Mouse (Mus musculus): ENCODE data around the gene Gm49450. TPM values are rescaled to one million over a fixed set of nuclear protein-coding genes. Genes with fewer than 3 reads are reported as not detected.

Gm49450 gene
- polyA plus RNA-seq, 1 experiment from 2014 or later = not detected

GRCm38 (mm10) chr15:98985982-98986715 lies 32.8 kb upstream of the Gm49450 start:
- WGBS = 38% methylated on average over 12 of the region's 12 CpGs
- no peaks in the 10 kb centered on the region for H3K27me3 ChIP-seq (ENCODE audit: control insufficient read depth, insufficient read depth, low read length)
- H3K4me1 ChIP-seq (ENCODE audit: control insufficient read depth, insufficient read depth, low read length) = peaks cover 27% of the 10 kb centered on the region
- H3K36me3 ChIP-seq (ENCODE audit: control insufficient read depth, insufficient read depth, low read length) = no peaks in the 10 kb centered on the region
- H3K9me3 ChIP-seq (replicated peaks; ENCODE audit: control insufficient read depth, low read length) = no peaks in the 10 kb centered on the region
- H3K9ac ChIP-seq (ENCODE audit: low read length) = peak overlapping the region; percentile 86
- H3K4me2 ChIP-seq (ENCODE audit: low read depth, low read length) = peak overlapping the region; percentile 63
- peak overlapping the region; percentile 94 for H3K27ac ChIP-seq (ENCODE audit: low read length)
- peak overlapping the region; percentile 61 for H3K4me3 ChIP-seq (replicated peaks; ENCODE audit: low read length)
- ATAC-seq (ENCODE audit: insufficient read depth, low FRiP score) = no peak

GRCm38 (mm10) chr15:98985240-98985981 lies 32.1 kb upstream of the Gm49450 start:
- 2% methylated on average over 29 of the region's 29 CpGs for WGBS
- H3K36me3 ChIP-seq (ENCODE audit: control insufficient read depth, insufficient read depth, low read length) = no peaks in the 10 kb centered on the region
- H3K9me3 ChIP-seq (replicated peaks; ENCODE audit: control insufficient read depth, low read length) = no peaks in the 10 kb centered on the region
- peak overlapping the region; percentile 61 for H3K4me3 ChIP-seq (replicated peaks; ENCODE audit: low read length)
- peak; percentile 83 for ATAC-seq (ENCODE audit: insufficient read depth, low FRiP score)
- peak overlapping the region; percentile 86 for H3K9ac ChIP-seq (ENCODE audit: low read length)
- peaks cover 25% of the 10 kb centered on the region for H3K4me1 ChIP-seq (ENCODE audit: control insufficient read depth, insufficient read depth, low read length)
- H3K27ac ChIP-seq (ENCODE audit: low read length) = peak overlapping the region; percentile 94
- H3K4me2 ChIP-seq (ENCODE audit: low read depth, low read length) = peak overlapping the region; percentile 63
- H3K27me3 ChIP-seq (ENCODE audit: control insufficient read depth, insufficient read depth, low read length) = no peaks in the 10 kb centered on the region

- ATAC-seq (ENCODE audit: insufficient read depth, low FRiP score) = no peak
- no peaks in the 10 kb centered on the region for H3K9me3 ChIP-seq (replicated peaks; ENCODE audit: control insufficient read depth, low read length)
- 61% methylated on average over 6 of the region's 6 CpGs for WGBS
- H3K27ac ChIP-seq (ENCODE audit: low read length) = peak overlapping the region; percentile 94
- peak overlapping the region; percentile 61; the same call in 1 of the 2 replicates for H3K4me3 ChIP-seq (replicated peaks; ENCODE audit: low read length)
- H3K4me1 ChIP-seq (ENCODE audit: control insufficient read depth, insufficient read depth, low read length) = peaks cover 21% of the 10 kb centered on the region
- H3K36me3 ChIP-seq (ENCODE audit: control insufficient read depth, insufficient read depth, low read length) = no peaks in the 10 kb centered on the region
- H3K9ac ChIP-seq (ENCODE audit: low read length) = peak overlapping the region; percentile 86; the same call in 1 of the 2 replicates
- H3K27me3 ChIP-seq (ENCODE audit: control insufficient read depth, insufficient read depth, low read length) = no peaks in the 10 kb centered on the region
- peak overlapping the region; percentile 63 for H3K4me2 ChIP-seq (ENCODE audit: low read depth, low read length)
These were observed 31.3 kb upstream of the Gm49450 start for GRCm38 (mm10) chr15:98984681-98985080.

- no peak; the same call in 1 of the 2 replicates for ATAC-seq (ENCODE audit: insufficient read depth, low FRiP score)
- no peaks in the 10 kb centered on the region for H3K27me3 ChIP-seq (ENCODE audit: control insufficient read depth, insufficient read depth, low read length)
- H3K27ac ChIP-seq (ENCODE audit: low read length) = peak overlapping the region; percentile 16
- H3K4me1 ChIP-seq (ENCODE audit: control insufficient read depth, insufficient read depth, low read length) = peaks cover 20% of the 10 kb centered on the region
- no peaks in the 10 kb centered on the region for H3K36me3 ChIP-seq (ENCODE audit: control insufficient read depth, insufficient read depth, low read length)
- H3K4me2 ChIP-seq (ENCODE audit: low read depth, low read length) = no peak overlapping the region
- no peak overlapping the region; the same call in 1 of the 2 replicates for H3K4me3 ChIP-seq (replicated peaks; ENCODE audit: low read length)
- no peak overlapping the region; the same call in 1 of the 2 replicates for H3K9ac ChIP-seq (ENCODE audit: low read length)
- H3K9me3 ChIP-seq (replicated peaks; ENCODE audit: control insufficient read depth, low read length) = no peaks in the 10 kb centered on the region
- WGBS = 50% methylated on average over 16 of the region's 16 CpGs
These were observed 30.2 kb upstream of the Gm49450 start for GRCm38 (mm10) chr15:98983431-98984081.

GRCm38 (mm10) chr15:98982100-98982499 lies 28.7 kb upstream of the Gm49450 start:
- Histone ChIP-seq H3K27ac (ENCODE audit: low read length) (no peak overlapping the region), H3K4me2 (ENCODE audit: low read depth, low read length) (no peak overlapping the region), H3K4me1 (ENCODE audit: control insufficient read depth, insufficient read depth, low read length) (peaks cover 11% of the 10 kb centered on the region), H3K27me3 (ENCODE audit: control insufficient read depth, insufficient read depth, low read length) (no peaks in the 10 kb centered on the region), H3K9ac (ENCODE audit: low read length) (no peak overlapping the region), H3K4me3 (replicated peaks; ENCODE audit: low read length) (no peak overlapping the region), H3K36me3 (ENCODE audit: control insufficient read depth, insufficient read depth, low read length) (no peaks in the 10 kb centered on the region), H3K9me3 (replicated peaks; ENCODE audit: control insufficient read depth, low read length) (no peaks in the 10 kb centered on the region)
- WGBS = 75% methylated on average over 6 of the region's 6 CpGs
- no peak for ATAC-seq (ENCODE audit: insufficient read depth, low FRiP score)

- no peaks in the 10 kb centered on the region for H3K27me3 ChIP-seq (ENCODE audit: control insufficient read depth, insufficient read depth, low read length)
- no peak overlapping the region for H3K9ac ChIP-seq (ENCODE audit: low read length)
- H3K9me3 ChIP-seq (replicated peaks; ENCODE audit: control insufficient read depth, low read length) = no peaks in the 10 kb centered on the region
- H3K4me2 ChIP-seq (ENCODE audit: low read depth, low read length) = no peak overlapping the region
- H3K36me3 ChIP-seq (ENCODE audit: control insufficient read depth, insufficient read depth, low read length) = no peaks in the 10 kb centered on the region
- H3K4me3 ChIP-seq (replicated peaks; ENCODE audit: low read length) = no peak overlapping the region
- 57% methylated on average over 7 of the region's 7 CpGs for WGBS
- no peak for ATAC-seq (ENCODE audit: insufficient read depth, low FRiP score)
- H3K27ac ChIP-seq (ENCODE audit: low read length) = no peak overlapping the region
- H3K4me1 ChIP-seq (ENCODE audit: control insufficient read depth, insufficient read depth, low read length) = peaks cover 6% of the 10 kb centered on the region
These were observed 26.8 kb upstream of the Gm49450 start for GRCm38 (mm10) chr15:98980012-98980614.

GRCm38 (mm10) chr15:98978409-98979172 lies 25.2 kb upstream of the Gm49450 start:
- H3K27ac ChIP-seq (ENCODE audit: low read length) = no peak overlapping the region
- ATAC-seq (ENCODE audit: insufficient read depth, low FRiP score) = no peak

GRCm38 (mm10) chr15:98977759-98978408 lies 24.5 kb upstream of the Gm49450 start:
- Histone ChIP-seq H3K9ac (ENCODE audit: low read length) (0 out of 2 replicates have a peak overlapping the region, but pooled peaks have one; percentile 31), H3K27me3 (ENCODE audit: control insufficient read depth, insufficient read depth, low read length) (no peaks in the 10 kb centered on the region), H3K4me3 (replicated peaks; ENCODE audit: low read length) (no peak overlapping the region), H3K9me3 (replicated peaks; ENCODE audit: control insufficient read depth, low read length) (no peaks in the 10 kb centered on the region), H3K4me2 (ENCODE audit: low read depth, low read length) (no peak overlapping the region), H3K27ac (ENCODE audit: low read length) (peak overlapping the region; percentile 16; the same call in 1 of the 2 replicates), H3K4me1 (ENCODE audit: control insufficient read depth, insufficient read depth, low read length) (peaks cover 6% of the 10 kb centered on the region), H3K36me3 (ENCODE audit: control insufficient read depth, insufficient read depth, low read length) (no peaks in the 10 kb centered on the region)
- ATAC-seq (ENCODE audit: insufficient read depth, low FRiP score) = peak; percentile 62; the same call in 1 of the 2 replicates
- WGBS = 62% methylated on average over 14 of the region's 14 CpGs

More at GRCm38 (mm10) chr15:98978409-98979172, 25.2 kb upstream of the Gm49450 start:
- Histone ChIP-seq H3K9me3 (replicated peaks; ENCODE audit: control insufficient read depth, low read length) (no peaks in the 10 kb centered on the region), H3K9ac (ENCODE audit: low read length) (no peak overlapping the region), H3K4me1 (ENCODE audit: control insufficient read depth, insufficient read depth, low read length) (peaks cover 6% of the 10 kb centered on the region), H3K27me3 (ENCODE audit: control insufficient read depth, insufficient read depth, low read length) (no peaks in the 10 kb centered on the region), H3K36me3 (ENCODE audit: control insufficient read depth, insufficient read depth, low read length) (no peaks in the 10 kb centered on the region), H3K4me3 (replicated peaks; ENCODE audit: low read length) (no peak overlapping the region), H3K4me2 (ENCODE audit: low read depth, low read length) (no peak overlapping the region)
- 66% methylated on average over 20 of the region's 20 CpGs for WGBS

All from stomach, embryonic 16.5 days (tissue).